Mouse (Mus musculus) urinary bladder, adult 18-20 months (tissue): ENCODE data around the gene Tmem255a.

Experiments
- DNase-seq, 2 experiments: peaks; one replicate each; pipeline ENCODE4 v3.0.0; 2022; ENCODE audit warnings: low spot score in 2 of 2, mixed read lengths in 2 of 2

The Tmem255a gene

GRCm38 (mm10) chrX:38166064-38166463 is 86.2 kb downstream of the Tmem255a start:
- no peak for DNase-seq

- DNase-seq: no peak
Observed at GRCm38 (mm10) chrX:38165315-38165714, 86.9 kb downstream of the Tmem255a start.

GRCm38 (mm10) chrX:38159097-38159496 is 93.1 kb downstream of the Tmem255a start:
- DNase-seq: no peak
